In genomic region chr2:92934312-92934982, GRCm38 (mm10) we compare ENCODE assay signal across 9 mouse cellular contexts. TPM values are rescaled to one million over a fixed set of nuclear protein-coding genes. Genes with fewer than 3 reads are reported as not detected.
DNase-seq lines count a peak whose midpoint lies in the region; ATAC-seq lines count a peak whose summit lies in the region.
"Had no signal": no experiment of that assay in that cellular context is flagged by ENCODE, and none has a peak within 500 bp of the region (broad histone marks: within the 10 kb centered on the region; RNA-seq: fewer than 3 reads in every experiment).

No protein-coding gene starts in this region.

- no peak overlapping the region for H3K4me3 ChIP-seq in forebrain, embryonic 10.5 days
- H3K4me3 ChIP-seq in midbrain, embryonic 16.5 days (ENCODE audit: low read depth, low read length): no peak overlapping the region
- no peak overlapping the region for H3K4me3 ChIP-seq in liver, embryonic 11.5 days (ENCODE audit: low read depth, low read length)
- H3K4me3 ChIP-seq: gastrocnemius, adult 2 months had no signal

- no peaks in the 10 kb centered on the region for H3K36me3 ChIP-seq in forebrain, embryonic 10.5 days (replicated peaks)
- H3K36me3 ChIP-seq in midbrain, embryonic 16.5 days (ENCODE audit: control insufficient read depth, insufficient read depth, low read length): no peaks in the 10 kb centered on the region
- H3K36me3 ChIP-seq in liver, embryonic 11.5 days (ENCODE audit: control insufficient read depth, insufficient read depth, low read length): no peaks in the 10 kb centered on the region

- ATAC-seq in midbrain, embryonic 16.5 days: no peak
- no peak for ATAC-seq in monocyte, adult 5-6 weeks (replicated peaks; ENCODE audit: insufficient number of reproducible peaks, low FRiP score, low TSS enrichment, poor library complexity, severe bottlenecking)
- ATAC-seq in liver, embryonic 11.5 days (replicated peaks; ENCODE audit: low FRiP score): no peak

- peak; percentile 43 for DNase-seq in embryo, embryonic 10 days (ENCODE audit: low spot score)
- no peak for DNase-seq in embryo, embryonic 9.5 days (ENCODE audit: extremely low spot score)
- DNase-seq in forebrain, embryonic 10.5 days (ENCODE audit: extremely low spot score, low spot score): no peak
- peak; percentile 80 for DNase-seq in layer of hippocampus, adult 9-11 months
- DNase-seq in retina, embryonic 14.5 days (ENCODE audit: low spot score): no peak
- DNase-seq in liver, embryonic 11.5 days (ENCODE audit: low spot score): no peak
- DNase-seq: gastrocnemius, adult 2 months had no signal

- H3K9me3 ChIP-seq in forebrain, embryonic 10.5 days: no peaks in the 10 kb centered on the region
- H3K9me3 ChIP-seq in midbrain, embryonic 16.5 days (replicated peaks; ENCODE audit: control insufficient read depth, low read length, poor library complexity, severe bottlenecking): no peaks in the 10 kb centered on the region
- H3K9me3 ChIP-seq in liver, embryonic 11.5 days (ENCODE audit: control insufficient read depth, low read length): no peaks in the 10 kb centered on the region

- peak overlapping the region; percentile 42; the same call in 1 of the 2 replicates for H3K27ac ChIP-seq in forebrain, embryonic 10.5 days
- H3K27ac ChIP-seq in midbrain, embryonic 16.5 days (ENCODE audit: low read length): no peak overlapping the region
- no peak overlapping the region for H3K27ac ChIP-seq in liver, embryonic 11.5 days (ENCODE audit: low read depth, low read length)
- H3K27ac ChIP-seq: gastrocnemius, adult 2 months had no signal

- no peak overlapping the region for H3K9ac ChIP-seq in midbrain, embryonic 16.5 days (ENCODE audit: low read depth, low read length)
- no peak overlapping the region for H3K9ac ChIP-seq in liver, embryonic 11.5 days (ENCODE audit: low read depth, low read length)

- H3K4me1 ChIP-seq in forebrain, embryonic 10.5 days: peaks cover 19% of the 10 kb centered on the region
- peaks cover 13% of the 10 kb centered on the region for H3K4me1 ChIP-seq in midbrain, embryonic 16.5 days (ENCODE audit: control insufficient read depth, insufficient read depth, low read length)
- H3K4me1 ChIP-seq in liver, embryonic 11.5 days (replicated peaks; ENCODE audit: control insufficient read depth, insufficient read depth, low read length): no peaks in the 10 kb centered on the region

- H3K4me2 ChIP-seq in midbrain, embryonic 16.5 days (ENCODE audit: low read length): peak overlapping the region; percentile 1; the same call in 1 of the 2 replicates
- H3K4me2 ChIP-seq in liver, embryonic 11.5 days: no peak overlapping the region

- H3K27me3 ChIP-seq in forebrain, embryonic 10.5 days (ENCODE audit: poor library complexity, severe bottlenecking): no peaks in the 10 kb centered on the region
- no peaks in the 10 kb centered on the region for H3K27me3 ChIP-seq in midbrain, embryonic 16.5 days (ENCODE audit: control insufficient read depth, insufficient read depth, low read depth, low read length)
- no peaks in the 10 kb centered on the region; the same call in 1 of the 2 replicates for H3K27me3 ChIP-seq in liver, embryonic 11.5 days (replicated peaks; ENCODE audit: control insufficient read depth, insufficient read depth, low read length)

- 22% methylated on average over 10 of the region's 10 CpGs for WGBS in forebrain, embryonic 10.5 days
- WGBS in midbrain, embryonic 16.5 days: 10% methylated on average over 10 of the region's 10 CpGs
- WGBS in liver, embryonic 11.5 days: 31% methylated on average over 10 of the region's 10 CpGs

RNA-seq across cellular contexts. Expression of gene Syt13, which starts 19.5 kb away (rescaled TPM):
- polyA plus RNA-seq in forebrain, embryonic 10.5 days (2016; fragmentation: Nextera tagmentation; extraction: Ambion mirVana): 3.2 and 3.7 TPM in 2 replicates
- 112 and 145 TPM in 2 replicates for polyA plus RNA-seq in midbrain, embryonic 16.5 days (2015; fragmentation: Nextera tagmentation; extraction: Ambion mirVana)
- total RNA-seq in monocyte, adult 5-6 weeks (2017): 0.58 TPM in 1 of 3 replicates, not detected in the others
- 0.71 and 0.78 TPM in 2 replicates for polyA plus RNA-seq in liver, embryonic 11.5 days (2014; fragmentation: Nextera tagmentation; extraction: Ambion mirVana)

Comparison
In these comparisons a context has a peak if more than half of its experiments do, and no peak if none do; other contexts are left out.
1. DNase-seq: peak in embryo, embryonic 10 days (single experiment) and layer of hippocampus, adult 9-11 months (single experiment); none in embryo, embryonic 9.5 days (single experiment), forebrain, embryonic 10.5 days (single experiment), retina, embryonic 14.5 days (single experiment) and liver, embryonic 11.5 days (single experiment).
2. RNA of gene Syt13, which starts 19.5 kb away (polyA plus RNA-seq): 112 to 145 TPM in midbrain, embryonic 16.5 days; 3.2 to 3.7 TPM in forebrain, embryonic 10.5 days and 0.71 to 0.78 TPM in liver, embryonic 11.5 days; every median in the first group is over 10 times any median in the second.